Mouse (Mus musculus): Measurements from ENCODE around the gene Lrch1. TPM values are rescaled to one million over a fixed set of nuclear protein-coding genes. Genes with fewer than 3 reads are reported as not detected.

The Lrch1 gene
- polyA plus RNA-seq, 1 experiment, result 9.9 TPM

DNA sequence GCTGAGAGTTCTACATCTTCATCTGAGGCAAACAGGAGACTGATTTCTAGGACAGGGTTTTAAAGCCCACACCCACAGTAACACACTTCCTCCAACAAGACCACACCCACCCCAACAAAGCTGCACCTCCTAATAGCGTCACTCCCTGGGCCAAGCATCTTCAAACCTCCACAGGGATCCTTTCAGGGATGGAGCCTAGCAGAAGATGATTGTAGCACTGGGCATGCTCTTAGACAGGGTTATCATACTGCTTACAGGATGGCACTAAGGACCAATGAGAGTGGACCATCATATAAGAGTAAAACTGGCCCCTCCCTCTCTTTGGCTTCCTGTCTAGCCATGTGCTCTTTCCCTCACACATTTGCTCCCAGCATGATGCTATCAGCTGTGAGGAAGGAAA lies 112.7 kb downstream of the Lrch1 start:
- Histone ChIP-seq H3K27me3 (ENCODE audit: control insufficient read depth, insufficient read depth, insufficient read length) (no peaks in the 10 kb centered on the region), H3K4me3 (no peak overlapping the region), H3ac (ENCODE audit: control insufficient read depth, insufficient read length) (no peak overlapping the region), H3K36me3 (ENCODE audit: control insufficient read depth, insufficient read depth) (no peaks in the 10 kb centered on the region), H3K79me2 (ENCODE audit: control insufficient read depth, insufficient read depth) (no peaks in the 10 kb centered on the region), H3K4me2 (ENCODE audit: low read depth) (no peak overlapping the region)
- TF ChIP-seq SRF (IDR thresholded peaks at IDR 0.05; ENCODE audit: control insufficient read depth, insufficient read length, low read depth) (no peak), MYOD1 (IDR thresholded peaks at IDR 0.05; ENCODE audit: control insufficient read depth in 1 of 3, insufficient read length in 2 of 3, low read depth in 2 of 3) (no peak), E2F4 (IDR thresholded peaks at IDR 0.05; ENCODE audit: insufficient read depth) (no peak), REST (IDR thresholded peaks at IDR 0.05; ENCODE audit: insufficient read depth, insufficient read length) (no peak), POLR2A (IDR thresholded peaks at IDR 0.05; ENCODE audit: insufficient read length, low read depth) (no peak), USF1 (IDR thresholded peaks at IDR 0.05; ENCODE audit: low read depth) (no peak), TCF12 (IDR thresholded peaks at IDR 0.05; ENCODE audit: insufficient read depth, poor library complexity, severe bottlenecking) (no peak), POLR2AphosphoS2 (IDR thresholded peaks at IDR 0.05; ENCODE audit: insufficient read length, low read depth) (no peak), CEBPB (IDR thresholded peaks at IDR 0.05; ENCODE audit: insufficient read depth, poor library complexity, severe bottlenecking) (no peak), MYOG (IDR thresholded peaks at IDR 0.05; ENCODE audit: control insufficient read depth in 1 of 3, insufficient read depth in 1 of 3, insufficient read length in 2 of 3, low read depth in 2 of 3) (no peak), TCF3 (IDR thresholded peaks at IDR 0.05; ENCODE audit: insufficient read length, low read depth) (no peak)

DNA sequence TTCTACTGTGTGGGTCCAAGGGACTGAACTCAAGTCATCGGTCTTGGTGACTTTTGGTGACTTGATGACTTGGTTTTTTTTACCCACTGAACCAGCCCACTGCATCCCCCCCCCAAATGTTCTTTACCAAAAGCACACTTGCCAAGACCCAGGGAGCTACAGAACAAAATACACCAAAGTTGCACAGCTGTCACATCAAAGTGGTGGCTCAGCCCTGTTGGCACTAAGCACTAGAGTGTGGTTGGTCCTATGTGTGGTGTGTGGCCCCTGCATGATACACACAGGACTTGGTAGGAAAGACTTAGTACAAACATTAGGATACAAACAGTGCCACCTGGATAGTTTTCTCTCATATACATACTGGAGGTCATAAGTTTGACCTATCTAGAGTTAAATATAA lies 113.5 kb downstream of the Lrch1 start:
- H3K27me3 ChIP-seq (ENCODE audit: control insufficient read depth, insufficient read depth, insufficient read length), result no peaks in the 10 kb centered on the region
- H3K4me3 ChIP-seq, result no peak overlapping the region
- no peak overlapping the region for H3K4me2 ChIP-seq (ENCODE audit: low read depth)
- H3K79me2 ChIP-seq (ENCODE audit: control insufficient read depth, insufficient read depth), result peaks cover 6% of the 10 kb centered on the region
- H3K36me3 ChIP-seq (ENCODE audit: control insufficient read depth, insufficient read depth), result no peaks in the 10 kb centered on the region
- no peak overlapping the region for H3ac ChIP-seq (ENCODE audit: control insufficient read depth, insufficient read length)
- peak in 2 of 3 experiments; percentile 8 to 53 for TF ChIP-seq MYOG (IDR thresholded peaks at IDR 0.05; ENCODE audit: control insufficient read depth in 1 of 3, insufficient read depth in 1 of 3, insufficient read length in 2 of 3, low read depth in 2 of 3)
- no peak for TF ChIP-seq REST (IDR thresholded peaks at IDR 0.05; ENCODE audit: insufficient read depth, insufficient read length)
- TF ChIP-seq MAX (IDR thresholded peaks at IDR 0.05; ENCODE audit: low read depth), result no peak
- peak in 1 of 3 experiments; percentile 36 for TF ChIP-seq MYOD1 (IDR thresholded peaks at IDR 0.05; ENCODE audit: control insufficient read depth in 1 of 3, insufficient read length in 2 of 3, low read depth in 2 of 3)

DNA sequence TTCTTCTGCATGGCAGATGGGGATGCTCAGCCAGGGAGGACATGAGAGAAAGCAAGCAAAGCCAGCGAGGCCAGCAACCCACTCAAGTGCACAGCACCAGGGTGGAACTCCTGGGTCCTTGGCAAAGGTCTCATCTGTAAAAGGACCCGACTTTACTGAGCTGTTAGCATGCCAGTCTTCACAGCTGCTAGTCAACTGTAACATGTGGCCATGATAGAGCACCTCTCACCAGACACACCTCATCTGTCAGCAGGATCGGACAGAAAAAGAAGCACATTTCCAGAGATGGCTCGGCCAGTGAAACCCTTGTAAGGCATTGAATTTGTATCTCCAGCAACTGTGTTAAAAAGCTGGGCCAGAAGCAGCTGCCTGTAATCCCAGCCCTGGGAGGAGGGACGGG lies 116.0 kb downstream of the Lrch1 start:
- H3K27me3 ChIP-seq (ENCODE audit: control insufficient read depth, insufficient read depth, insufficient read length), result no peaks in the 10 kb centered on the region

GRCm38 (mm10) chr14:74831050-74831449 lies 116.6 kb downstream of the Lrch1 start:
- peak overlapping the region; percentile 32 for H3K4me2 ChIP-seq (ENCODE audit: low read depth)
- no peak overlapping the region for H3K4me3 ChIP-seq
- H3K27me3 ChIP-seq (ENCODE audit: control insufficient read depth, insufficient read depth, insufficient read length), result no peaks in the 10 kb centered on the region
- H3K36me3 ChIP-seq (ENCODE audit: control insufficient read depth, insufficient read depth), result no peaks in the 10 kb centered on the region
- H3K79me2 ChIP-seq (ENCODE audit: control insufficient read depth, insufficient read depth), result peaks cover 19% of the 10 kb centered on the region
- no peak overlapping the region for H3ac ChIP-seq (ENCODE audit: control insufficient read depth, insufficient read length)
- TF ChIP-seq CEBPB (IDR thresholded peaks at IDR 0.05; ENCODE audit: insufficient read depth, poor library complexity, severe bottlenecking) (no peak), TCF12 (IDR thresholded peaks at IDR 0.05; ENCODE audit: insufficient read depth, poor library complexity, severe bottlenecking) (no peak), SRF (IDR thresholded peaks at IDR 0.05; ENCODE audit: control insufficient read depth, insufficient read length, low read depth) (no peak), MAX (IDR thresholded peaks at IDR 0.05; ENCODE audit: low read depth) (no peak), E2F4 (IDR thresholded peaks at IDR 0.05; ENCODE audit: insufficient read depth) (no peak), TCF3 (IDR thresholded peaks at IDR 0.05; ENCODE audit: insufficient read length, low read depth) (no peak), POLR2AphosphoS2 (IDR thresholded peaks at IDR 0.05; ENCODE audit: insufficient read length, low read depth) (no peak), MYOD1 (IDR thresholded peaks at IDR 0.05; ENCODE audit: control insufficient read depth in 1 of 3, insufficient read length in 2 of 3, low read depth in 2 of 3) (no peak), MYOG (IDR thresholded peaks at IDR 0.05; ENCODE audit: control insufficient read depth in 1 of 3, insufficient read depth in 1 of 3, insufficient read length in 2 of 3, low read depth in 2 of 3) (no peak), USF1 (IDR thresholded peaks at IDR 0.05; ENCODE audit: low read depth) (no peak), POLR2A (IDR thresholded peaks at IDR 0.05; ENCODE audit: insufficient read length, low read depth) (no peak), REST (IDR thresholded peaks at IDR 0.05; ENCODE audit: insufficient read depth, insufficient read length) (no peak)

More for the DNA sequence above, 116.0 kb downstream of the Lrch1 start:
- no peak overlapping the region for H3ac ChIP-seq (ENCODE audit: control insufficient read depth, insufficient read length)
- no peaks in the 10 kb centered on the region for H3K36me3 ChIP-seq (ENCODE audit: control insufficient read depth, insufficient read depth)
- H3K4me2 ChIP-seq (ENCODE audit: low read depth), result no peak overlapping the region
- H3K79me2 ChIP-seq (ENCODE audit: control insufficient read depth, insufficient read depth), result peaks cover 16% of the 10 kb centered on the region
- TF ChIP-seq MYOG (IDR thresholded peaks at IDR 0.05; ENCODE audit: control insufficient read depth in 1 of 3, insufficient read depth in 1 of 3, insufficient read length in 2 of 3, low read depth in 2 of 3), result peak in 2 of 3 experiments; percentile 49 to 51
- peak; percentile 49 for TF ChIP-seq TCF12 (IDR thresholded peaks at IDR 0.05; ENCODE audit: insufficient read depth, poor library complexity, severe bottlenecking)
- no peak for TF ChIP-seq POLR2AphosphoS2 (IDR thresholded peaks at IDR 0.05; ENCODE audit: insufficient read length, low read depth)
- TF ChIP-seq MYOD1 (IDR thresholded peaks at IDR 0.05; ENCODE audit: control insufficient read depth in 1 of 3, insufficient read length in 2 of 3, low read depth in 2 of 3), result peak in 1 of 3 experiments; percentile 59
- no peak overlapping the region for H3K4me3 ChIP-seq

DNA sequence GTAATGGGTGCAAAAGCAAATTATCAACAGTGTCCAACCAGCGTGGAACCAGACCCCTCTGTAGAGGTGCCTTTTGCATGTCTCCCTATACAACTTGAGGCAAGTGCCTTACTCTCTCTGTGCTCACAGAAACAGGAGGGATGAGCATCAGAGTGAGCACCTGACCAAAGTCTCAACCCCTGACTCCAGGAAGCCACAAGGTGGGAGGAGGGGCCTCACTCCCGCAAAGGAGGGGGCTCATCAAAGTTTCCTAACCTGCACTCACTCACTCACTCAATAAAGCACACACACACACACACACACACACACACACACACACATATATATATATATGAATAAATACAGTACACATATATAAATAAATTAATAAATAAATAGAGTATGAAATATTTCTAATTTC lies 117.1 kb downstream of the Lrch1 start:
- no peak for TF ChIP-seq TCF3 (IDR thresholded peaks at IDR 0.05; ENCODE audit: insufficient read length, low read depth)
- no peak for TF ChIP-seq SRF (IDR thresholded peaks at IDR 0.05; ENCODE audit: control insufficient read depth, insufficient read length, low read depth)
- TF ChIP-seq MYOG (IDR thresholded peaks at IDR 0.05; ENCODE audit: control insufficient read depth in 1 of 3, insufficient read depth in 1 of 3, insufficient read length in 2 of 3, low read depth in 2 of 3), result no peak
- no peak for TF ChIP-seq REST (IDR thresholded peaks at IDR 0.05; ENCODE audit: insufficient read depth, insufficient read length)
- TF ChIP-seq MYOD1 (IDR thresholded peaks at IDR 0.05; ENCODE audit: control insufficient read depth in 1 of 3, insufficient read length in 2 of 3, low read depth in 2 of 3), result no peak
- TF ChIP-seq POLR2A (IDR thresholded peaks at IDR 0.05; ENCODE audit: insufficient read length, low read depth), result no peak
- TF ChIP-seq USF1 (IDR thresholded peaks at IDR 0.05; ENCODE audit: low read depth), result no peak
- no peak for TF ChIP-seq CEBPB (IDR thresholded peaks at IDR 0.05; ENCODE audit: insufficient read depth, poor library complexity, severe bottlenecking)
- TF ChIP-seq E2F4 (IDR thresholded peaks at IDR 0.05; ENCODE audit: insufficient read depth), result no peak
- TF ChIP-seq TCF12 (IDR thresholded peaks at IDR 0.05; ENCODE audit: insufficient read depth, poor library complexity, severe bottlenecking), result no peak
- TF ChIP-seq POLR2AphosphoS2 (IDR thresholded peaks at IDR 0.05; ENCODE audit: insufficient read length, low read depth), result no peak
- no peak for TF ChIP-seq MAX (IDR thresholded peaks at IDR 0.05; ENCODE audit: low read depth)
- no peak overlapping the region for H3K4me2 ChIP-seq (ENCODE audit: low read depth)

More for the DNA sequence above, 117.1 kb downstream of the Lrch1 start:
- H3K79me2 ChIP-seq (ENCODE audit: control insufficient read depth, insufficient read depth), result peaks cover 19% of the 10 kb centered on the region
- H3K4me3 ChIP-seq, result no peak overlapping the region
- H3ac ChIP-seq (ENCODE audit: control insufficient read depth, insufficient read length), result no peak overlapping the region
- no peaks in the 10 kb centered on the region for H3K27me3 ChIP-seq (ENCODE audit: control insufficient read depth, insufficient read depth, insufficient read length)
- H3K36me3 ChIP-seq (ENCODE audit: control insufficient read depth, insufficient read depth), result no peaks in the 10 kb centered on the region
